Mouse (Mus musculus) testis, adult 2 months (tissue): Measurements from ENCODE around the gene Utp14a.

Experiments used
- CTCF ChIP-seq: fragments of 200-500 bp; IDR thresholded peaks from 2 replicates; pipeline ENCODE4 v1.5.1; 2012; ENCODE audit warnings: low read depth, mild to moderate bottlenecking, inconsistent platforms, low read length, moderate library complexity; ENCODE audit not compliant: control insufficient read depth, insufficient read depth, insufficient replicate concordance
- POLR2A ChIP-seq: fragments of 200-500 bp; IDR thresholded peaks from 2 replicates; pipeline ENCODE4 v1.6.1; 2012; ENCODE audit warnings: low read depth, mild to moderate bottlenecking, inconsistent platforms, low read length, moderate library complexity; ENCODE audit not compliant: control insufficient read depth

DNA sequence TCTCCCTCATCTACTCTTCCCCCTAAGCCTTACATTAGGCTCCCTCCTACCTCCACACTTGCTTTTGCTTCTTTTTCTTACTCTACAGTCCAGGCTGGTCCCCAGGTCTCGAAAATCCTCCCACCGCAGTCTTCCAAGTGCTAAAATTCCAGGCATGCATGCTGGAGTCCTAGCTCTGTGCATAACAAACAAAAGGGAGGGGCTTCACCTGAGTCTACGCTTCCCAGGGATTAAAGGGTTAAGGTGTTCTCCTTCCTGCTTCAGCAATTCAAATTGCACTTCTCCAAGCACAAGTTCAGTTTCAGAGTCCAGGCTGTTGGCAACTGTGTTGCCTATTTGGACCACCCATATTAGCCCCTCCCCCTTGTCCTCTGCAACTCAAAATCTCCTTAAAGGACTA lies 34.8 kb downstream of the Utp14a start:
- no peak for TF ChIP-seq POLR2A
- no peak for TF ChIP-seq CTCF
